18 mouse cellular contexts compared by ENCODE assay signal in the genomic region with DNA sequence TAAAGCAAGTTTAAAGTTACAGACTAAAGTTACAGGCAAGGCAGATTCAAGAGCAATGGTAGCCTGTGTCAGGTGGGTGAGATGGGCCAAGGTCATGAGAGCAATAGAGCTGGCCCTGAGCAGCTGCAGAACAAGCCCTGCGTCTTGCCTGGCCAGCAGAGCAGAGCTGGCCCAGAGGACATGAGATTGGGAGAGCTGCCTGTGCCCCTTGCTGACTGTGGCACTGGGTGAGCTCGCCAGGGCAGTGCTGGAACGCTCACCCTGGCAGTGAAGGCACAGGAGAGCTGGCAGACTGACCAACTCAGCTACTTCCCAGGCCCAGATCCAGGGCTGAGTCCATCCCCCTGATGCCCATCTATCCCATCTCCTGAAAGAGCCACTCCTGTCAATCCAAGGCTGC. TPM values are rescaled to one million over a fixed set of nuclear protein-coding genes. Genes with fewer than 3 reads are reported as not detected.
DNase-seq lines count a peak whose midpoint lies in the region; ATAC-seq and TF ChIP-seq lines count a peak whose summit lies in the region.
"Had no signal": no experiment of that assay in that cellular context is flagged by ENCODE, and none has a peak within 500 bp of the region (broad histone marks: within the 10 kb centered on the region; RNA-seq: fewer than 3 reads in every experiment).

No protein-coding gene starts in this region.

- no peak overlapping the region for H3K27ac ChIP-seq in liver, adult 2 months (replicated peaks; ENCODE audit: insufficient read depth, low read depth, low read length)
- no peak overlapping the region for H3K27ac ChIP-seq in liver, embryonic 12.5 days
- H3K27ac ChIP-seq in gastrocnemius, adult 2 months = peak overlapping the region; percentile 81
- H3K27ac ChIP-seq in intestine, embryonic 15.5 days = no peak overlapping the region
- H3K27ac ChIP-seq: hindbrain, embryonic 10.5 days; limb, embryonic 15.5 days; midbrain, embryonic 10.5 days; neural tube, embryonic 13.5 days; stomach, embryonic 15.5 days had no signal

- TF ChIP-seq POLR2A in liver, adult 2 months (IDR thresholded peaks at IDR 0.05; ENCODE audit: extremely low read depth, insufficient read depth, low read length) = no peak

- no peak for TF ChIP-seq CTCF in liver, adult 2 months (IDR thresholded peaks at IDR 0.05; ENCODE audit: low read depth, low read length)
- TF ChIP-seq CTCF in gastrocnemius, adult 2 months (IDR thresholded peaks at IDR 0.05) = no peak

- ATAC-seq in liver, embryonic 12.5 days = no peak
- no peak for ATAC-seq in intestine, embryonic 15.5 days
- ATAC-seq: Patski had no signal

- H3K36me3 ChIP-seq in liver, adult 2 months (ENCODE audit: control insufficient read depth, insufficient read depth, low read length) = no peaks in the 10 kb centered on the region
- H3K36me3 ChIP-seq in liver, embryonic 12.5 days = no peaks in the 10 kb centered on the region
- H3K36me3 ChIP-seq in intestine, embryonic 15.5 days = no peaks in the 10 kb centered on the region
- H3K36me3 ChIP-seq: hindbrain, embryonic 10.5 days; limb, embryonic 15.5 days; midbrain, embryonic 10.5 days; neural tube, embryonic 13.5 days; stomach, embryonic 15.5 days had no signal

- H3K4me2 ChIP-seq in liver, embryonic 12.5 days = no peak overlapping the region
- no peak overlapping the region for H3K4me2 ChIP-seq in intestine, embryonic 15.5 days (replicated peaks)
- H3K4me2 ChIP-seq: limb, embryonic 15.5 days; neural tube, embryonic 13.5 days; stomach, embryonic 15.5 days had no signal

- intact Hi-C loops in gastrocnemius, adult 2 months (cut with DNase I) = no loop called here
- intact Hi-C loops in heart, postnatal 36 days (cut with DNase I) = no loop called here

- 21% methylated on average over 3 of the region's 3 CpGs for WGBS in liver, adult 2 months
- 65% methylated on average over 3 of the region's 3 CpGs for WGBS in liver, embryonic 12.5 days (ENCODE audit: insufficient replicate concordance)
- WGBS in intestine, embryonic 15.5 days = 86% methylated on average over 3 of the region's 3 CpGs

- no peaks in the 10 kb centered on the region for H3K79me2 ChIP-seq in liver, adult 2 months (ENCODE audit: control insufficient read depth, insufficient read depth, low read length)

- no peak overlapping the region for H3K9ac ChIP-seq in liver, adult 2 months (ENCODE audit: low read depth, low read length)
- no peak overlapping the region for H3K9ac ChIP-seq in liver, embryonic 12.5 days
- H3K9ac ChIP-seq in intestine, embryonic 15.5 days = no peak overlapping the region
- H3K9ac ChIP-seq: limb, embryonic 15.5 days; neural tube, embryonic 13.5 days; stomach, embryonic 15.5 days had no signal

- no peaks in the 10 kb centered on the region for H3K9me3 ChIP-seq in liver, embryonic 12.5 days (replicated peaks)
- H3K9me3 ChIP-seq in intestine, embryonic 15.5 days = no peaks in the 10 kb centered on the region
- H3K9me3 ChIP-seq: hindbrain, embryonic 10.5 days; limb, embryonic 15.5 days; midbrain, embryonic 10.5 days; neural tube, embryonic 13.5 days; stomach, embryonic 15.5 days had no signal

- H3K4me1 ChIP-seq in liver, adult 2 months (ENCODE audit: control insufficient read depth, insufficient read depth, low read length) = peaks cover 30% of the 10 kb centered on the region
- peaks cover 5% of the 10 kb centered on the region; the same call in 1 of the 2 replicates for H3K4me1 ChIP-seq in liver, embryonic 12.5 days
- H3K4me1 ChIP-seq in intestine, embryonic 15.5 days (replicated peaks) = no peaks in the 10 kb centered on the region
- H3K4me1 ChIP-seq: hindbrain, embryonic 10.5 days; limb, embryonic 15.5 days; midbrain, embryonic 10.5 days; neural tube, embryonic 13.5 days had no signal

- DNase-seq in liver, adult 2 months (ENCODE audit: extremely low read depth, low read depth, low spot score) = peak; percentile 94
- peak; percentile 72 for DNase-seq in adrenal gland, postnatal 14 days
- peak; percentile 88 for DNase-seq in gastrocnemius, adult 2 months
- peak; percentile 21 to 32 for DNase-seq in heart, postnatal 36 days
- DNase-seq in cerebellum, postnatal 4 days (ENCODE audit: low spot score in 2 of 2) = no peak
- DNase-seq: cerebellum, adult 9-10 months; layer of hippocampus, postnatal 36 days; lung, adult 2 months; lung, postnatal 4 days; thymus, postnatal 25 days had no signal

- no peak overlapping the region for H3K4me3 ChIP-seq in liver, adult 2 months (ENCODE audit: insufficient read depth, low read depth, low read length)
- H3K4me3 ChIP-seq in liver, embryonic 12.5 days = no peak overlapping the region
- no peak overlapping the region for H3K4me3 ChIP-seq in gastrocnemius, adult 2 months
- no peak overlapping the region for H3K4me3 ChIP-seq in intestine, embryonic 15.5 days (replicated peaks)
- H3K4me3 ChIP-seq: hindbrain, embryonic 10.5 days; limb, embryonic 15.5 days; midbrain, embryonic 10.5 days; neural tube, embryonic 13.5 days; stomach, embryonic 15.5 days had no signal

- H3K27me3 ChIP-seq in liver, adult 2 months (ENCODE audit: control insufficient read depth, insufficient read depth, low read length) = no peaks in the 10 kb centered on the region
- H3K27me3 ChIP-seq in liver, embryonic 12.5 days (replicated peaks) = no peaks in the 10 kb centered on the region
- no peaks in the 10 kb centered on the region for H3K27me3 ChIP-seq in intestine, embryonic 15.5 days (replicated peaks)
- H3K27me3 ChIP-seq: limb, embryonic 15.5 days; neural tube, embryonic 13.5 days; Patski; stomach, embryonic 15.5 days had no signal

RNA-seq across cellular contexts. Expression of a gene that starts 53.7 kb away (rescaled TPM):
- 170 and 201 TPM in 2 replicates for total RNA-seq in liver, adult 2 months (2014; rRNA removed)
- polyA plus RNA-seq in liver, adult 2 months (2012; rRNA removed) = 90.7 and 97.3 TPM in 2 replicates
- polyA plus RNA-seq in liver, embryonic 12.5 days (2016; fragmentation: Nextera tagmentation; extraction: Ambion mirVana) = 235 and 238 TPM in 2 replicates
- 417 and 423 TPM in 2 replicates for total RNA-seq in adrenal gland, postnatal 14 days (2021)
- 100 to 1,000 TPM in 1 of 2 experiments, 10 to 100 TPM in 1; 87.3 to 112 TPM for total RNA-seq in gastrocnemius, adult 2 months (2021)
- total RNA-seq in heart, postnatal 36 days (2021) = 100 to 1,000 TPM; 186 to 200 TPM
- polyA plus RNA-seq in intestine, embryonic 15.5 days (2015; fragmentation: Nextera tagmentation; extraction: Ambion mirVana) = 246 and 291 TPM in 2 replicates

Comparison
In these comparisons a context has a peak if more than half of its experiments do, and no peak if none do; other contexts are left out.
1. DNase-seq: peak in liver, adult 2 months (single experiment), adrenal gland, postnatal 14 days (single experiment), gastrocnemius, adult 2 months (single experiment) and heart, postnatal 36 days (2 of 2); none in cerebellum, postnatal 4 days (0 of 2).